Mouse (Mus musculus): ENCODE data around the gene Pgam1. TPM values are rescaled to one million over a fixed set of nuclear protein-coding genes. Genes with fewer than 3 reads are reported as not detected.
"Not testable (repeated sequence)": the region's sequence is repeated elsewhere in the genome, so short reads cannot be mapped to it uniquely, and the experiment has no call there.

Pgam1 gene
- polyA plus RNA-seq, 1 experiment from 2014 or later = 748 TPM

- Histone ChIP-seq H3K4me1 (peaks cover 24% of the 10 kb centered on the region), H3K4me3 (replicated peaks) (peak overlapping the region; percentile 98), H3K9me3 (replicated peaks) (no peaks in the 10 kb centered on the region), H3K36me3 (peaks cover 44% of the 10 kb centered on the region), H3K27me3 (no peaks in the 10 kb centered on the region), H3K4me2 (peak overlapping the region; percentile 86), H3K27ac (peak overlapping the region; percentile 94), H3K9ac (peak overlapping the region; percentile 93)
- ATAC-seq (replicated peaks; ENCODE audit: low FRiP score) = no peak
- 41% methylated on average over 6 of the region's 6 CpGs for WGBS
Observed at GRCm38 (mm10) chr19:41913774-41914591, 2.3 kb downstream of the Pgam1 start.

GRCm38 (mm10) chr19:41914592-41914882, 2.8 kb downstream of the Pgam1 start:
- H3K36me3 ChIP-seq = peaks cover 49% of the 10 kb centered on the region
- peak overlapping the region; percentile 98 for H3K4me3 ChIP-seq (replicated peaks)
- peak overlapping the region; percentile 86 for H3K4me2 ChIP-seq
- not testable (repeated sequence) for H3K27ac ChIP-seq; ATAC-seq (replicated peaks; ENCODE audit: low FRiP score); H3K27me3 ChIP-seq; H3K9me3 ChIP-seq (replicated peaks); H3K9ac ChIP-seq
- H3K4me1 ChIP-seq = peaks cover 24% of the 10 kb centered on the region

- H3K9me3 ChIP-seq (replicated peaks) = no peaks in the 10 kb centered on the region
- H3K27ac ChIP-seq = no peak overlapping the region
- no peak overlapping the region for H3K4me3 ChIP-seq (replicated peaks)
- no peak for ATAC-seq (replicated peaks; ENCODE audit: low FRiP score)
- H3K4me1 ChIP-seq = peaks cover 24% of the 10 kb centered on the region
- H3K9ac ChIP-seq = no peak overlapping the region
- 88% methylated on average over 3 of the region's 3 CpGs for WGBS
- no peak overlapping the region for H3K4me2 ChIP-seq
- H3K36me3 ChIP-seq = peaks cover 55% of the 10 kb centered on the region
- no peaks in the 10 kb centered on the region for H3K27me3 ChIP-seq
Observed at GRCm38 (mm10) chr19:41915294-41915693, 3.6 kb downstream of the Pgam1 start.

GRCm38 (mm10) chr19:41916853-41917252, 5.1 kb downstream of the Pgam1 start:
- Histone ChIP-seq H3K9ac (no peak overlapping the region), H3K4me3 (replicated peaks) (no peak overlapping the region), H3K9me3 (replicated peaks) (no peaks in the 10 kb centered on the region), H3K4me1 (peaks cover 24% of the 10 kb centered on the region), H3K4me2 (no peak overlapping the region), H3K36me3 (peaks cover 69% of the 10 kb centered on the region), H3K27me3 (no peaks in the 10 kb centered on the region), H3K27ac (no peak overlapping the region)
- ATAC-seq (replicated peaks; ENCODE audit: low FRiP score) = no peak
- WGBS = 89% methylated on average over 4 of the region's 4 CpGs

GRCm38 (mm10) chr19:41919471-41919870, 7.7 kb downstream of the Pgam1 start:
- Histone ChIP-seq H3K27ac (no peak overlapping the region), H3K4me2 (no peak overlapping the region), H3K27me3 (no peaks in the 10 kb centered on the region), H3K4me1 (peaks cover 6% of the 10 kb centered on the region), H3K4me3 (replicated peaks) (no peak overlapping the region), H3K9me3 (replicated peaks) (no peaks in the 10 kb centered on the region), H3K36me3 (peaks cover 85% of the 10 kb centered on the region), H3K9ac (no peak overlapping the region)
- ATAC-seq (replicated peaks; ENCODE audit: low FRiP score) = no peak
- WGBS = 72% methylated on average over 4 of the region's 4 CpGs

GRCm38 (mm10) chr19:41920412-41921067, 8.8 kb downstream of the Pgam1 start:
- H3K27ac ChIP-seq = no peak overlapping the region
- H3K4me1 ChIP-seq = no peaks in the 10 kb centered on the region
- no peak overlapping the region for H3K4me3 ChIP-seq (replicated peaks)
- H3K9ac ChIP-seq = no peak overlapping the region
- peaks cover 82% of the 10 kb centered on the region for H3K36me3 ChIP-seq
- 70% methylated on average over 5 of the region's 5 CpGs for WGBS
- H3K27me3 ChIP-seq = no peaks in the 10 kb centered on the region
- ATAC-seq (replicated peaks; ENCODE audit: low FRiP score) = no peak
- H3K9me3 ChIP-seq (replicated peaks) = no peaks in the 10 kb centered on the region
- no peak overlapping the region for H3K4me2 ChIP-seq

- H3K27ac ChIP-seq = 0 out of 2 replicates have a peak overlapping the region, but pooled peaks have one; percentile 2
- H3K9me3 ChIP-seq (replicated peaks) = no peaks in the 10 kb centered on the region
- ATAC-seq (replicated peaks; ENCODE audit: low FRiP score) = peak; percentile 8; the same call in 1 of the 2 replicates
- H3K4me2 ChIP-seq = peak overlapping the region; percentile 77
- H3K27me3 ChIP-seq = no peaks in the 10 kb centered on the region
- peaks cover 50% of the 10 kb centered on the region for H3K36me3 ChIP-seq
- H3K4me3 ChIP-seq (replicated peaks) = peak overlapping the region; percentile 89
- peaks cover 21% of the 10 kb centered on the region for H3K4me1 ChIP-seq
- under 1% methylated on average over 28 of the region's 28 CpGs for WGBS
- H3K9ac ChIP-seq = peak overlapping the region; percentile 78
Observed at GRCm38 (mm10) chr19:41932686-41933085, 21.0 kb downstream of the Pgam1 start.

- Histone ChIP-seq H3K9ac (peak within 1 kb of the TSS; percentile 78), H3K27me3 (no peaks in the 10 kb centered on the region), H3K36me3 (peaks cover 50% of the 10 kb centered on the region), H3K9me3 (replicated peaks) (no peaks in the 10 kb centered on the region), H3K4me2 (peak within 1 kb of the TSS; percentile 77), H3K27ac (peak within 1 kb of the TSS; percentile 29), H3K4me1 (peaks cover 21% of the 10 kb centered on the region), H3K4me3 (replicated peaks) (peak within 1 kb of the TSS; percentile 89)
- ATAC-seq (replicated peaks; ENCODE audit: low FRiP score) = peak; percentile 100
- WGBS = 0% methylated on average over 47 of the region's 47 CpGs
Observed at GRCm38 (mm10) chr19:41933179-41934086, 21.7 kb downstream of the Pgam1 start, which contains the start of the genes Exosc1 and Zdhhc16. Gene Exosc1, minus strand, starts transcription at chr19:41933423. Gene Zdhhc16, plus strand, starts transcription at chr19:41933480.

GRCm38 (mm10) chr19:41934124-41934523, 22.4 kb downstream of the Pgam1 start:
- whole genome bisulfite sequencing = 16% methylated on average over 6 of the region's 6 CpGs
- ATAC-seq (replicated peaks; ENCODE audit: low FRiP score) = no peak
- H3K9ac ChIP-seq = peak overlapping the region; percentile 78

GRCm38 (mm10) chr19:41935921-41936320, 24.2 kb downstream of the Pgam1 start:
- Histone ChIP-seq H3K36me3 (peaks cover 54% of the 10 kb centered on the region), H3K27me3 (no peaks in the 10 kb centered on the region), H3K4me2 (no peak overlapping the region), H3K27ac (no peak overlapping the region), H3K9ac (no peak overlapping the region), H3K4me1 (peaks cover 21% of the 10 kb centered on the region), H3K9me3 (replicated peaks) (no peaks in the 10 kb centered on the region), H3K4me3 (replicated peaks) (no peak overlapping the region)
- no peak for ATAC-seq (replicated peaks; ENCODE audit: low FRiP score)
- 90% methylated on average over 1 of the region's 1 CpGs for WGBS

More at GRCm38 (mm10) chr19:41934124-41934523, 22.4 kb downstream of the Pgam1 start:
- no peaks in the 10 kb centered on the region for H3K9me3 ChIP-seq (replicated peaks)
- peak overlapping the region; percentile 89 for H3K4me3 ChIP-seq (replicated peaks)
- no peaks in the 10 kb centered on the region for H3K27me3 ChIP-seq
- peak overlapping the region; percentile 77 for H3K4me2 ChIP-seq
- H3K36me3 ChIP-seq = peaks cover 49% of the 10 kb centered on the region
- H3K4me1 ChIP-seq = peaks cover 21% of the 10 kb centered on the region
- no peak overlapping the region; the same call in 1 of the 2 replicates for H3K27ac ChIP-seq

GRCm38 (mm10) chr19:41938539-41938938, 26.8 kb downstream of the Pgam1 start:
- ATAC-seq (replicated peaks; ENCODE audit: low FRiP score) = no peak
- Histone ChIP-seq H3K4me1 (peaks cover 12% of the 10 kb centered on the region), H3K4me3 (replicated peaks) (no peak overlapping the region), H3K9me3 (replicated peaks) (no peaks in the 10 kb centered on the region), H3K27me3 (no peaks in the 10 kb centered on the region), H3K4me2 (no peak overlapping the region), H3K27ac (no peak overlapping the region), H3K36me3 (peaks cover 75% of the 10 kb centered on the region), H3K9ac (no peak overlapping the region)
- WGBS = 90% methylated on average over 5 of the region's 5 CpGs

All from kidney, embryonic 15.5 days (tissue).